Mouse (Mus musculus) retina, embryonic 14.5 days (tissue): ENCODE measurements at regions not wholly inside any gene's neighbourhood (a gene's known extent, or its start where the extent isn't known, plus 50 kb on each side); places are given as distances from the start of the nearest gene placed in this dataset.
A peak's percentile ranks its signal among the peaks of the same experiment; 100 is the strongest.

ENCODE experiments used
- DNase-seq: peaks from one replicate; pipeline ENCODE4 v3.0.0-alpha.2; 2015; ENCODE audit warnings: low spot score

DNA sequence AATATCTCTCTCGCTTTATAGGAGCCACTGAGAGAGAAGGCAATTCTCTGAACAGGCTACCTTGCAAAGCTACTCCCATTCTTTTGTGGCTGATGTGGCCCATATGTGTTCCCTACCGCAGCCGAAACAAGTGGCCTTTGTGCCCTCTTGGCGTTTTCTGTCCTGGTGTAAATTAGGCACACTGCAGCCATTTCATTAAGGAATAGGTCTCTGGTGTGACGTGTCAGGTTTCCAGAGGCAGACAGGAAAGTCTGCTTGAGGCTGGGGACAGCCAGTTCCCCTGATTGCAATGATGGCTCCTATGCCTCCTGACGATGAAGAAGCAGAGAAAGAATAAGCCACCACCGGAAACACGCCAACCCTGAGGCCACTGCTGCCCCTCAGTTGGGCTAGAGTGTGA is 59.3 kb upstream of the Bcor start:
- DNase-seq: no peak

GRCm38 (mm10) chrX:12224314-12224713 is 64.2 kb upstream of the Bcor start:
- DNase-seq: no peak

DNA sequence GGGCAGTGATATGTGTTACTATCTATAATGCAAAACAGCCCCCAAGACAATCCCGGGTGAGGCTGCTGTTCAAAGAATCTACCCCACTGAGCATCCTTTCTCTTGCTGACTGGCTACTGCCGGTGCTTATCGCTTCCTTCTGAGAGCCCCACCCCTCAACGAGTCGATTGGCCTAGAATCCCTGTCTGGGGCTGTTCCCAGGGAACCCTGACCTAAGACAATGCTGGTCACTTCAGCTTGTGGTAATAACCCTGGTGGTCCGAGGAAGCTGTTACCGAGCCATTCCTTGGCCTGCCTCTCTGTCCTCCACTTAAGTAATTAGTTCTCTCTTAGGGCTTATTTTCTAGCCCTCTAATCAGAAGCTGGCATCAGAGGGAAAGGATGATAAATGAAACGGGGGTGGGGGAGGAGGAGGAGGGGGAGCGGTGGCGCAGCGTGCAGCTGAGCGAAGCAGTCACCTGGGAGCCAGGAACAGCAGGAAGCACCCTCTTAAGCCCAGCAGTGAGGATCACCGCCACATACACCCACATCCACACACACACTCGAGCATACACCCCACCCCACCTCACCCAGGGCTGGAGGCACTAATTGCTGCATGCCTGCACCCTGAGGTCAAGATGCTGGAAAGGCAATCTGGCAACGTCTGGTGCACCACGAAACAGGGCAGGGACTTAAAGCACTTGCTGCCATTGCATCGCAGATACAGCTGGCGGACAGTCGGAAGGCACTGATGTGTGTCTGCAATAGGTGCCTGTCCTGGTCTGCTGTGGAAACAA is 65.1 kb upstream of the Bcor start:
- peak; percentile 51 for DNase-seq

- no peak for DNase-seq
Observed at GRCm38 (mm10) chrX:12225892-12226206, 65.7 kb upstream of the Bcor start.

GRCm38 (mm10) chrX:12240505-12241011 is 80.4 kb upstream of the Bcor start:
- DNase-seq: no peak

- no peak for DNase-seq
Observed at GRCm38 (mm10) chrX:12241751-12242150, 81.6 kb upstream of the Bcor start.

DNA sequence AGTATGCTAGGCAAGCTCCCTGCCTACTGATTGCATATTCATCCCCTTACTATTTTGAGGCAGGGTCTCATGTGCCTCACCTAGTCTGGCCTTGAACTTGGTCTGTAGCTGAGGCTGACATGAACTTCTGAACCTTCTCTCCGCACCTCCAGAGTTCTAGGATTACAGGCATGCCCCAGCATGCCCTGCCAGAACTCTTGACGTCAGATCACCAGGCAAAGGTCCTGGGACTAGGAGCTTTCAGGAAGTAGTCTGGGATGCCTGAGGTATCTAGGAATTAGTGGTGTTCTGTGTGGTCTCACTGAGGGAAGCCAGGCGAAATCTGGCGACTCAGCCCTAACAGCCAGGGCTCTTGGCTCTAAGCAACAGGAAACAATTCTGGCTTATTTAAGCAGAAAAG is 88.9 kb upstream of the Bcor start:
- no peak for DNase-seq

- no peak for DNase-seq
Observed at GRCm38 (mm10) chrX:12249911-12250310, 89.8 kb upstream of the Bcor start.

DNA sequence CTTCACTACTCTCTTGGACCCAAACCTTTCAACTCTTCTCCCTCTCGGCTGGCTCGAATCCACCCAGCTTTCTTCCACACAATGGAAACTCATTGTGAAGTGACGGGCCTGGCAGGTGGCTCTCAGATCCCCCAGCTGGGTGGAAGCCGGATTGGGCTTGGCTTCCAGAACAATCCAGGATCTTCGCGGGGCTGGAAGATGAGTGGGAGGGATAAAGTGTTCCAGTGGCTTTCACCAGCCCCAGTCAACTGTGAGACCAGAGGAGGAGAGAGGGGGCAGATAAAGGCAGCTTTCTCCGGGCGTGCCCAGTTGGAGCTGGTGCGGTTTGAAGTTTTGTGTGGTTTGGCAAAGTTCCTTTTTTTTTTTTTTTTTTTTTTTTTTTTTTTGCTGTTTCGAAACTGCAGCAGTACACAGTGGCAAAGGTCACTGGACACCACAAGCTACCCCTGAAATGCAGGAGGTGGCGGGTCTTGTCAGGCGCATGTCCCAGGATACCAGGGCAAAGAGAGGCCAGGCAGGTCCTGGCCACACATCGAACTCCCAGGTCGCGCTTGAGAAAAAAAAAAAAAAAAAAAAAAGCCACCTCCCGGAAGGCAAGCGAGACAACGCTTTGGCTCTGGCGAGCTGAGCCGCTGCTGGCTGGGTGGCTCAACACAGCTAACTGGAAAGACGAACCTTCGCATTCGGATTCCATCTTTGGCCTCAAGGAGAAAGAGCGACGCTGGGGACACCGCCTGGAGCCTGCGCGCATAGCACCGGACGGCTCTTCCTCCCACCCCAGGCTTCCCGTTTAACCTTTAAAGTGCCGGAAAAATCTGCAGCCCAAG is 91.9 kb upstream of the Bcor start:
- peak; percentile 81 for DNase-seq

DNA sequence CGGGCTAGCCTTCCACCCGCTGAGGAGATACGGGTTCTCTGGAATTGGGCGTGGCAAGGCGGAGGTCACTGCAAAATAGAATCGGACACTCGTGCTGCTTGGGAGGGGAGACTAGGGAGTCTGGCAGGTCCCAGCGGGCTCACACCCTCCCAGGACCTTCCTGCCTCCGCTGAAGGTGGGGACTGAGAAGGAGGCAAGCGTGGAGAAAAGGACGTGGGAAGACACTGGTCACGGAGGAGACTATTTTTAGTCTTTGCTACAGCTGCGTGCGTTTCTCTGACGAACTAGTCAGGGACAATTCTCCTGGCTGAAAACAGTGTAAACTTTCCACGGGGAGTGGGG is 92.5 kb upstream of the Bcor start:
- no peak for DNase-seq

DNA sequence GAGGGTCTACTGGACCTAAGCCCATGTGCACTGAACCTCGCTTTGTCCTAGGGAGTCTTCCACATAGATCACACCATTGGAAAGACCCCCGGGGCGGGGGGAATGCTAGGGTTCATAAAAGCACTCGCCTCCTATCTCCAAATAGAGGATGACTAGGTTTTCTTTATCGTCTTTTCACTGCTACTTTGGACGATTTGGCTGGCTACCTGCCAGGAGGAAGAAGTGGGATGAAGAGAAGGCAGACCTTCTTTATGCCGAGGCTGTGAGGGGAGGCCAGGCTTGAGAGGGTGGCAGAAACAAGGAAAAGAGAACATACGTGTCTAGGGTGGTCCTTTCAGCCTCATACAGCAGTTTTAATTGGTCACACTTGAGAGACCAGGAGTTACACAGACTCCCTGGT is 96.6 kb upstream of the Bcor start:
- no peak for DNase-seq

GRCm38 (mm10) chrX:12263834-12264233 is 103.7 kb upstream of the Bcor start:
- DNase-seq: no peak

- no peak for DNase-seq
Observed at GRCm38 (mm10) chrX:12284741-12285140, 124.6 kb upstream of the Bcor start.

- no peak for DNase-seq
Observed at GRCm38 (mm10) chrX:12285141-12285540, 125.0 kb upstream of the Bcor start.

DNA sequence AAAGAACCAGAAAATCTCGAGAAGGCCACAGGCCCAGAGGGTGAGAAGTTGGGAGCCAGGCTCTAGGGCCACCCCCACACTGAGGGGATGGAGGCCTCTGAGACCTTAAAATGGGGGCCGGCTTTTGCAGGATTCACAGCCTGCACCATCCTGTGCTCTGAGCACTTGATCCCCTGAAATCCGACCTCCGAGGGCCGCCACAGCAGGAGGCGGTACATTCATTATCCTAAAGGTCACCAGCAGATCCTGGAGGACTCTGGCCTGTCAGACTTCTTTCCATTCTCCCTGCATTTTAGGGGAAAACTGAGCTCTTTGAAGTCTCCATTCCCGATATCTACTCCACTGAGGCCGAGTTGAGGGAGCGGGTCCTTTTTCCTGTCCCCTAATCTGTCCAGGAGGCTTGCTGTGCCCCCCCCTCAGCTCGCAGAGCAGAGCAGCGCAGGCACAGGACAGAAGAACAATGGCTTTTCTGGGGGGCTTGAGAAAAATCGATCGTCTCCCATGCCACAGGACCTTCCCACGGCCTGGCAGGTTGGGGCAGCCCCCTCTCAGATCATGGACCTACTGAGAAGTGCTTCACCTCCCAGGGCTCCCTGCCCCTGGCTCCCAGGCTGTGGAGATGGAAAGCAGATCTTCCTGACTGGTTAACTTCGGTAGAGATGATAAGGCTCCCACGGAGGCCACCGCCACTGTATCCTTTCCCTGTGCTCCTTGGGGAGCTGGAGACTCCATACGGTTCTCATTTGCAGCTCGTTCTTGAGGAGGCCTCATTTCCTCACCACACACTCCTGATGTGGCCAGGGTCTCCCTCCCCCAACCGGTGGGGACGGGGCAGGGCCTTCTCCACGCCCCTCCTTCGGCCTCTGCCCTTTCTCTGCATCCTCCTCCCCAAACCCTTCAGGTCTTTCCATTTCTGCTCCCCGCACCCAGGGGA is 126.1 kb upstream of the Bcor start:
- no peak for DNase-seq

- DNase-seq: no peak
Observed at GRCm38 (mm10) chrX:12286910-12287522, 126.9 kb upstream of the Bcor start.

DNA sequence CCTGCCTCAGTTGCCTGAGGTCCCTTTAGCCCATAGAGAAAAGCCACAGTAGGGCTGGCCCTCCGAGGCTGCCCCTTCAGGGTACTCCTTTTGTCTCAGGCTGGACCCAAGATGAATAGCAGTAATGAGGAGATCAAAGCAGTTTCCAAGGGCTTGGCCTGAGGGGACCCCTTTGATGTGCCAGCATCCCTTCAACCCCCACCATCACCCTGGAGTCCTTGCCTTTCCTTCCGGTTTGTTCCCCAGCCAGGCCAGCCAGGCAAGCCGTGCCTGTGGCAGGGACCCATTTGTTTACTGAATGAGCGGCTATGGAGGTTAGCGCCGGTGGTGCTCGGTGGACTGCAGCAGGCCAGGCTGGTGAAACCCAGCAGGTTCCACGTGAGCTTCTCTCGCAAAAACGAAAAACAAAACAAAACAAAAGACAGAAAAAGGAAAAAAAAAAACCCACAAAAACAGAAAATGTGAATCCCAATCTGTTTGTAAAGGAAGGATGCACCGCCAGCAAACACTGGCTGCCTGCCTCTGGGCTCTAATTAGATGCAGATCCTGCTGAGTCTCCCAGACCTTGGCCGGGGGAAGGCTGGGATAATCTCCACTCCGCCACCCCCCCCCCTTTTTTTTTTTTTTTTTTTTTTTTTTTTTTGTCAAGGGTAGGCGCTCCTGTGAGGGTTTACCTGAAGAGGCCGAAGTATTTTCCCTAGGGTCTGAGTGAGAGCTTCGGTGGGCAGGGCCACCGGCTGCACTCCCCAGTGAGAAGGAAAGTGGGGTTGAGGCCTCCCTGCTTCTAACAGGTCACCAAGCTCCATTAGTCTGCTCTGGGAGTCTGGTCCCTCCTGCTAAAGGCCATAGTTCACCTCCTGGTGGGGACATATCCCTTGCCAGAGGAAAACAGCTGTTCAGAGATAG is 127.8 kb upstream of the Bcor start:
- peak; percentile 10 for DNase-seq

DNA sequence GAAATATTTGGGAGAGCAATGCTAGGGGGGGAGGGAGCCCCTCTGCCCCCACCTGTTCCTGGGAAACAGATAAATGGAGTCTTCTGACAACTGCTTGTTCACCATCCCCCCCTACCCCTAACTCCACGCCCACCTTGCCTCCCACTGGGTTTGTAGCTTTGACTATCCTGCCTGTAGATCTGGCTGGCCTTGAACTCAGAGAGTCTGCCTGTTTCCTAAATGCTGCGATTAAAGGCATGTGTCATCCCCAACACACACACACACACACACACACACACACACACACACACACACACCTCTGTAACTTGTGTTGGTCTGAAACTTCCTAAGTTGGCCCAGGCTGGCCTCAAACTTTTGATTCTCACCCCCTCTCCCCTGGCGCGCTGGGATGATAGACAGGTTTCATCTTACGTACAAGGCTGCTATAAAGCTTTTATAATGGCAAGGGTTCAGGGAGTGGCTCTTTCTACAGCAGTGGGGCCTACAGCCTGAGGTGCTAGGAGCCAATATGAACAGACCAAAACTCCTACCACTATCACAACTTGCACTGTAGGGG is 128.5 kb upstream of the Bcor start:
- no peak for DNase-seq

GRCm38 (mm10) chrX:12293146-12293545 is 133.0 kb upstream of the Bcor start:
- DNase-seq: no peak

- DNase-seq: no peak
Observed at GRCm38 (mm10) chrX:12294452-12294851, 134.3 kb upstream of the Bcor start.

DNA sequence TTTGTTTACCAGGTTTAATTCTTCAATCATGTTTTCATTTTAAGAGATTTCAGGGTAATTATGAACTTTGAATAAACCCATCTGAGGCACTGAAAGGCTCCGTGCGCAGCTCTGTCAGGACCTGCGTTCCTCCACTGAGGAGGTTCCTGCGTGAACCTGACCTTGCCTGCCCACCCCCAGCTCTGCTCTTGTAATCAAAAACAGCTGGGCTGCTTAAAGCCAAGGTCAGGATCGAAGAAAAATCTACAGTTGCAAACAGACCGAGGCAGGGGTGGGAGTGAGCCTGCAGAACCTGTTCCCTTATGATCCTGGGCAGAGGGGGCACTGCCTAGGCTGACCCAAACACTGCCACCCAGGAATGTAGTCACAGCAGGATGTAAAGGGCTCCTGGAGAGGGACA is 134.8 kb upstream of the Bcor start:
- no peak for DNase-seq
